Mouse (Mus musculus) layer of hippocampus, adult 8-10 months (tissue): Measurements from ENCODE around the gene Fam178b. TPM values are rescaled to one million over a fixed set of nuclear protein-coding genes. Genes with fewer than 3 reads are reported as not detected.
"Not testable (repeated sequence)": the region's sequence is repeated elsewhere in the genome, so short reads cannot be mapped to it uniquely, and the experiment has no call there.

Source experiments
- DNase-seq, 2 experiments: peaks; one replicate each; pipeline ENCODE4 v3.0.0; 2022; ENCODE audit warnings: low spot score in 2 of 2
- total RNA-seq, 4 experiments: library from RNA; stranded (reverse); gene quantifications; 2 replicates each; pipeline ENCODE4 v1.2.4; 2022

Fam178b gene
- total RNA-seq, 4 experiments from 2014 or later, result 0.55 TPM; not detected in 3

DNA sequence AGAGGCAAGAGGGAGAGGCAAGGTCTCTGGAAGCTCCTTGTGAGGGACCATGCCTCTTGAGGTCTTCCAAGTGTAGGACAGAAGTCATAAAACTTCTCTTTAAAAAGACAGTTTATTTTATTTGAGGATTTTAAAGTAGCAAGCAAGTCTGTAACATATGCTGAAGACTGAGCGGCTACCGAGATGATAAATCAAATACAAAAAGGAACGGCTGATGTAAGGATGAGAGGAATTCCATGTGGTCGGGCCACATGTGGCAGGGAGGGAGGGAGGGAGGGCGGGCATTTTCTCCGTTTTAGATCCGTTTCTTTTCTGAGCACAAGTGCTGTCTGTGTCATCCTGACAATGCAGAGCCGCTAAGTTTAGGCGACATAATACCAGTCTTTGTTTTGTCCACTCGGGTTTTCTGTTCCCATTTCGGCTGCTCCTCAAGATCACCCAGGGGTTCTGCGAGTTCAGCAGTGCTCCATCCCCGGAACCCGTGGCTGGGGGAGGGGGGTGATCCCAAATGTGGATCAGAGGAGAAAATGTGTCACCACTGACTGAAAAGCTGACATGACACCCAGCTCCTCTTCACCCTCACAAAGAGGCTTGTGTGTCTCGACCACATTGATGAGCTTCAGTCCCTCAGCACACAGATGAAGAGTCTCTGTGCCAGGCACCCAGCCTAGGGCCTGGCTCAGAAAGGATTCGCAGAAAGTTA, 10.2 kb downstream of the Fam178b start:
- DNase-seq, result no peak

DNA sequence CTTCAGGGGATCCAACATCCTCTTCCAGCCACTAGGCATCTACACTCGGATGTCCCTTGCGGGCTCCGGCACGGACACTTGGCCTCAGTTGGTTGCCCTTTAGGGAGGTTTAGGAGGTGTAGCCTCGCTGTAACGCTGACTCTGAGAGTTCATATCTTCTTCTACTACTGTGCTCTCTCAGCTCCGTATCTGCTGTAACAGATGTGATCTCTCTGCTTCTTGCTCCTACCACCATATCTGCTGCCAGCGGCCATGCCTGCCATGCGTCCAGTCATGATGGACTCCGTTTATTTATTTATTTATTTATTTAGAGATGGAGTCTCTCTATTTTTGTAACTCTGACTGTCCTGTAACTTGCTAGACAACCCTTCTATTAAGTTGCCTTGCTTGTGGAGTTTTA, 11.7 kb downstream of the Fam178b start:
- DNase-seq, result no peak

DNA sequence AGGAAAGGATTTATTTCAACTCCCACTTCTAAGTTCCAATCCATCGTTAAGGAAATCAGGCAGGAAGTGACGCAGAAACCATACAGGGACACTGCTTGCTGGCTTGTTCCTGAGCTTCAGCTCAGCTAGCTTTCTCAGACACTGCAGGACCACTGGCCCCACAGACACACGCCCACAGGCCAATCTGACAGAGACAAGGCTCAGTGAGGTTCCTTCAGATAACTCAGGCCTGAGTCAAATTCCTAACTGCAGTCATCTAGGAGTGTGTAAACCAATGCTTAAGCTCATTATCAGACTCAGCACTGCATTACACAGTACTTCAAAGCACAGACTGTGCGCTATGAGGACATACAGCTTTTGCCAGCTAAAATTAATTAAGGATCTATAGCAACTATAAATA, 12.7 kb downstream of the Fam178b start:
- DNase-seq, result no peak

DNA sequence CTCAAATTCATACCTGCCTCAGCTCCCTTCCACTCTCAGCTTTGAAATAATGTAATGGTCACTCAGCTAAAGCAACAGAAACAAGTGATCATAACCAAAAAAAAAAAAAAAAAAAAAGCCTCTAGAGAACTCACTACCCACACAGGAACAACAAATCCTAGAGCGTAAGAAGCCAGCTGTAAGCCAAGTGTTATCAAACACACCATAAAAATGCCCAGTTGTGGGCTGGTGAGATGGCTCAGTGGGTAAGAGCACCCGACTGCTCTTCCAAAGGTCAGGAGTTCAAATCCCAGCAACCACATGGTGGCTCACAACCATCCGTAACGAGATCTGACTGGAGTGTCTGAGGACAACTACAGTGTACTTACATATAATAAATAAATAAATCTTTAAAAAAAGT, 15.0 kb downstream of the Fam178b start:
- DNase-seq, result not testable (repeated sequence)

DNA sequence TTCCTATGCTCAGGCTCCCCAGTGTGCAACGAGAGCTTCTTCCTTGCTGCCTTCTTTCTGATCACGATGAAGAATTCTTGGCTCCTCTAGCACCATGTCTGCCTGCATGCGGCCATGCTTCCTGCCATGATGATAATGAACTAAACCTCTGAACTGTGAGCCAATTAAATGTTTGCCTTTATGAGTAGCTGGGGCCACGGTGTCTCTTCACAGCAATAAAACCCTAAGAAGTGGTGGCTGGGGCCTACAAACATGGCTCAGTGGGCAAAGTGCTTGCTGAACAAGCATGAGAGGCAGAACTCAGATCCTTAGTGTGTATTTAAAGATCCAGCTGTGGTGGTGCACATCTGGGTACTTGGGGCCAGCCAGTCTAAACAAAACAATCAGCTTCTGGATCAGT, 17.0 kb downstream of the Fam178b start:
- no peak for DNase-seq

DNA sequence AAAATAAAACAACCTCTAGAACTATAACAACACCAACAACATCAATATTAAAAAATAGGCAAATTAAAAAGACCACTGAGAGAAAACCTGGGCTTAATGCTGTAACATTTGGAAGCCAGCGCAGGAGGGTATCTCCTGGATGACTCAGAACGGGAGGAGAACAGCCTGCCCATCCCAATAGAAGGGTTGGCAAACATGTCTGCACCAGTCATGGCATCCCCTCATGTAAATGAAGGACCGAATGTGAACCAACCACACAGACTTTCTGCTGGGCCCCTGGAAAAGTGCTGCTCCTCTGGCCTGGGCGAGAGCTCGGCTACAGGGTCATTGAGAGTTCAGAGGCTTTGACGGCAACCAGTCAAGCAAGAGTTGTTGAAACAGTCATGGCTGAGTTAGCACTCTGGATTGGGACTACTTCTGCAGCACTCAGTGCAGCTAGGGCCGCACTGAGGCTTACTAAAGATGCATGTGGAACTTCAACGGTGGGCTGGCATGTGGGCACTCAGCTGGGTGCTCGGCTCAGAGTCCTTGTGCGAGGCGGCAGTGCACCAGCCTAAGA, 17.7 kb downstream of the Fam178b start:
- DNase-seq, result no peak

DNA sequence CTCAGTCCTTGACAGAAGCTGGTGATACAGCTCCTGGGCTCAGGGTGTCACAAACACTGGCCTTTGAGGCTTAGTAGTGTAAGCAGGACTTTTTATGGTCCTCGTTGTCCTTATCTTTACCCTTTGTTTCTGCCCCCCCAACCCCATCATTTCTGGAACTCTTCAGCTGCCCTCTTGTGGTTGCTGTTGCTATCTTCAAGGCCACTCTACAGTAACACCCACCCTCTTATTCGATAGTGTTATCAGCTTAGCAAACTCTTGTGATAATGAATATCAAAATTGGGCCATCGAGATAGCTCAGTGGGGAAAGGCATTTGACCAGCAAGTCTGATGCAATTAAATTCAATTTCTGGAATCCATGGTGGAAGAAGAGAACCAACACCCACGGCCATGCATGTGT, 18.5 kb downstream of the Fam178b start:
- no peak for DNase-seq

DNA sequence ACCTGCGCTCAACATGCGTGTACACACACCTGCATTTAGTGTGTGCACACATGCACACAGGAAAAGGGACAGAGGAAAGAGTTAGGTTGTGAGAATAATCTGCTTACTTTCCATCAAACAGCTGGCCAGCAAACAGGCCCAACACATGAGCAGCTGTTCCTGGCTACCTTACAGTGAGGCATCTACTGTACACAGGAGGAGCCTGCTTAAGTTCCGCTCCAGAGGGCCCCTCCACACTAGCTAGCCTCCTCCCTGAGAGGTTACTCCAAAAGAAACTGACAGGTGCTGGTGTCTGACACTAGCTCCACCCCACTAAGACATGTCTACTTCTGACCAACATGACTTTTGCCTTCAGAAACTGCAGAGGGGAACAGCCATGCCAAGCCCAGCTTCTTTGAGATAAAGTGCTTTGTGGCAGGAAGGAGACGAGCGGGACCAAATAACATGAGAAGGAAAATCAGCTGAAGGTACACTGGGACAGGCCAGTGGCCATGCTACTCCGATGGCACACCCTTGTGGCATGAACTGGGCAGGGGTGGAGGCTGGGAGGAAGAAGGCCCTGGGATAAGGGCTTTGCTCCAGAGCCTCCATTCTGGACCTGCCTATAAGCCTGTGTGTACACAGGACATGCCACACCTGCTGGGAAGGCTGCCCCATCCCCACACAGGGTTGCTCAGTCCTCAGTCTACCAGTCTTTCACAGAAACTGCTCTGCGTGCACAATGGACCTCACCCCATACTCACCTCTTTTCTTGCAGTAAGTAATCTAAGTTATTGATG, 24.2 kb downstream of the Fam178b start:
- no peak for DNase-seq

DNA sequence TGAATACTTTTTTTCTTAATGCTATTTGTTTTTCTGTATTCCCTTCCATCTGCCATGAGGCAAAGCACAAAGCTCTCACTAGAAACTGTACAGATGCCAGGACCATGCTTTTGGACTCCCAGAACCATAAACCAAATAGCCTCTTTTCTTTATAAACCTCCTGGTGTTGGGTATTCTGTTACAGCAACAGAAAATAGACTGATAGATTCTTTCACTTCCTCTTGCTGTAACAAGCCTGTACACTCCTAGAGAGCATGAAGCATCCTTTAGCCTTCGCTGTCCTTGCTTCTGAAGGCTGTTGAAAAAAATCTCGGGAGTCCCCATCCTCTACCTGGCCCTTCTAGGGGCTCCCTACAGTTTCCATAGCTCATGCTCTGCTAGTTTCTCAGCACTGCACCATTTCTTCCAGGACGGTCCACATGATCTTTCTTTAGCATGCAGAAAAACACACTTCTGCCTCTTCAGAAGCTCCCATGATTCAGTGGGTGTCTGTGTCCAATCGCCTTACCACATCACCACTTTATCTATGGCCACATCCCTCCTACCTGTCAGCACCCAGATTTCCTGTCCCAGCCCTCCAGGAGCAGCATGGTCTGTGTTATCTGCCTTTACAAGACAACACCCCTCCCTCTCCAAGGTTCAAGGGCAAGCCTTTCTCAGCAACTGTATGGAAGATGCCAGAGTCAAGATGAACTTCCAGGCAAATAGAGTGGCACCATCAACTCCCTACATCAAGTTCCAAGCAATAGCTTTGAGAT, 25.1 kb downstream of the Fam178b start:
- no peak for DNase-seq

DNA sequence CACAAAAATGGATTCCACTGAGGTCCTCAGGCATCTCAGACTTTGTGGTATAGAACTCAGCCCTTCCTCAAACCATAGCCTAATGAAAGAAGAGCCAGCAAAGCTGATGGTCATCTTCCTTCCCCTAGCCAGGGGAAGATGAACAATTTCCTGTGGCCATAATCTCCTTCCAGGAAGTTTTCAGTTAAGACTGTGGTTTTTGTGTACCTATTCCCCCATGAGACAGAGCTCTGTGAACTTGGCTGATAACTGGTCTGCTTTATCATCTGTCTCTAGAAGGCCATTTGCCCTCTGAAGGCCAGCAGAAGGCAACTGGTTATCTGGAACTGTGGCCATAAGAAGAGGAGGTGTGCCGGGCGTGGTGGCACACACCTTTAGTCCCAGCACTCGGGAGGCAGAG, 26.8 kb downstream of the Fam178b start:
- DNase-seq, result no peak

DNA sequence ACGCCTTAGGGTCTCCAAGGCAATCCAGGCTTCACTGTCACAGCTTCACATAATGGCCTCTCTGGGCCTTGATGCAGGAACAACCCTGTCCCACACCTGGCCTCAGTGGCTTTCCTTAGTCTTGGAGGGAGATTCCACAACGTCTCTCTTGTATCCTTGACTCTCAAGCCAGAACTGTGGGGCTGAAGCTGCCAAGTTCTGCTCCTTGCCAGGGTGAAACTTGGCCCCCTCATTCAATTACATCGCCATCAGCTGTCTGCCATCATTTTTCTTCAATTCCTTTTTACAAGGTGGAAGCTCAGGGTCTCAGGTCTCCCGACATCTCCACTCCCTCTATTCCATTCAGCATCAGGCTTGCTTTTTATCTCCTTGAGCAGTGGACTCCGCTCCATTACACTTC, 27.9 kb downstream of the Fam178b start:
- DNase-seq, result no peak

DNA sequence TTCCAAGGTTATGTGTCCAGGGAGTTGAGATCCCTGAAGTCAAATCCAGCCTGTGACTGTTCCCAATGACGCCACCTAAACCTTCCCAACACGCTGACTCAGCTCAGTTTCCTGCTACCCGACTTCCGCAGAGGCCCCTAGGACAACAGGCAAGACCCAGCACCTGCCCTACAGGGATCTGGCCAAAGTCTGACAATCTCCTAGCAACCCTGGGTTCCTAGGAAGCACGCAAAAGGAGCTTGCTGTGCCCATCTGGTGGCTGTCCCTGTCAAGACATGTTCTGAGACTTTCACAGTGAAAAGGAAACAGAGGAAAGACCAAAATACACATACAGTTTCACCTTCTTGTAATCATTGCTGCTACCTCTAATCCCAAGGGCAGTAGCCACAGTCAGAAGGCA, 35.4 kb downstream of the Fam178b start:
- no peak for DNase-seq

DNA sequence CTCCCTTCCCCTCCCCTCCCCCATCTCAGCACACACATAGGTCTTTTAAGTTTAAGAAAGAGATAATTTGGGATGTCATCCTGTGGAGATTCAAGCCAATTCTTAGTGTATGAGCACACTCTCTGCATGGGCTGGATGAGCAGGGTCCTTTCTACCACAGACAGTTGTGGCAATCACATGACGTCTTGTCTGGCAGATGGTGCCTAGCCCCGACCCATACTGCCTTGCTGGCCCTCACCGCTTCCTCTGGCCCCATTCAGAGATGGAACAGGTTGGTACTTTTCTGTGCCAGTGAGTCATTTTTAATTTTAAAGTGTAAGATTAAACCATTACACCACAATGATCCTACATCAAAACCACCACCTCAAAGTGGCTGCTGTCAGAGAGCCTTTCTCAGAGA, 36.7 kb downstream of the Fam178b start:
- DNase-seq, result no peak

DNA sequence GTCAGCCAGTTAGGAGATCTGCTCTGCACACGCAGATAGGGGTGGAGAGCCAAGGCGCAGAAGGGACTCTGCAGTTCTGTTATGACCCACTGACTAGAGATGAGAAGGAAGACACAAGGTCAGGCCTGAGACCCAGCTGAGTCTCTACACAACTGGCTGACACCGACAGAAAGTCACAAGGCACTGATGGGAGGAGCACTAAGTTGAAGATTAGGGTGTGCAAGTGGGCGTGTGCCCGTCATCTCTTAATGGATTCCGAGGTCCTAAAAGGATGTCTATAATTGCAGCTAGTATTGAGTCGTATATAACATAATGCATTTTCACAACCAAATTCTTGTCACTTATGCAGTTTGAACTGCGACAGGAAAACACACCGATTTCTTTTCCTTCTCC, 38.4 kb downstream of the Fam178b start:
- DNase-seq, result no peak

DNA sequence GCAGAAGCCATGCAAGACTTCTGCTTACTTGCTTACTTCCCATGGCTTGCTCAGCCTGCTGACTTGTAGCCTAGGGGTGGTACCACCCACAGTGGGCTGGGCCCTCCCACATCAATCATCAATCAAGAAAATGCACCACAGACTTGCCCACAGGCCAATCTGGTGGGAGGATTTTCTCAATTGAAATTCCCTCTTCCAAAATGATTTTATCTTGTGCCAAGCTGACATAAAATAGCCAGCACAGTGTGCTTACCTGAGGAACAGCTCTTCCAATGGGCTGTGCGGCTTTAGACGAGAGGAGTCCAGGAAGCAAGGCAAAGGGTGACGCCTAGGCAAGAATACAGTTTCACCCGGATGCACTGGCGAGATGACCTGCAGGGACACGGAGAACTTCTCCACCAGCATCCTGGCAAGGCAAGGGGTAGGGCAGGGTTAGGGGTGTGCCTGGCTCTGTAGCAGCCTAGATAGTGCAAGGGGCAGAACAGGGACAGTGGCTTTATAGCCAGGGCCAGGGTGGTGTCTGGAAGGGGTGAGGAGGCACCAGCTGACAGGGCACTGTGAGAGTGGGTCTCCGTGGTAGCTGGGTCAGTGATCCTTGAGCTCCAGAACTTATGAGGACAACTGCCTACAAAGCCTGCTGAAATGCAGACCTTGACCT, 38.9 kb downstream of the Fam178b start:
- no peak for DNase-seq

DNA sequence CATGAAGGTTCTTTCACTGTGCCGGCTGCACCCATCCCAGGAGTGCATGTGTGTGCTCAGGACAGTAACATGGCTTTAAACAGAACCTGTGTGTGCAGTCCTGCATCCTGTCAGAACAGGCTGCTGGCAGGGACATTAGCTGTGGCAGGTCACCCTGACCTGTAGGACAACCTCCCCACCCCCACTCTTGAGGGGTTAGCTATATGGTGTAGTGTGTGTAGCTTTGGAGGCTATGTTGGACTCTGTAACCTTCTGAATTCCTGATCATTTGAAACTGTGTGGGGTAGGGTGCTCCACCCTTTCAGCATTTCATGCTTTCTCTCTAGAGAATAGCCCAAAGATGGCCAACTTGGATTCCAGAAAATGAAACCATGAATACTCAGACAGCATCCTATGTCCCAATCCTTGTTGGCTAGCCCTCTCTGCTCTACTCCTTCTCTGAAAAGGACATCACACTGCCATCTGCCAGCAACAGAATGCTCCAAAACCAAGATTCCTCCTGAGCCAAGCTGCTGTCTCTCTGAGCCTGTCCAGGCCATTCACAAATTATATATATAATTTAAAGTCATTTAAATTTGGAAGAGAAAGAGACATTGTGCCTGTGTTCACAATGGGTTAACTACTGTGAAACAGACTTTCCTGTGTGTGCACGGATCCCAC, 47.0 kb downstream of the Fam178b start:
- no peak for DNase-seq

DNA sequence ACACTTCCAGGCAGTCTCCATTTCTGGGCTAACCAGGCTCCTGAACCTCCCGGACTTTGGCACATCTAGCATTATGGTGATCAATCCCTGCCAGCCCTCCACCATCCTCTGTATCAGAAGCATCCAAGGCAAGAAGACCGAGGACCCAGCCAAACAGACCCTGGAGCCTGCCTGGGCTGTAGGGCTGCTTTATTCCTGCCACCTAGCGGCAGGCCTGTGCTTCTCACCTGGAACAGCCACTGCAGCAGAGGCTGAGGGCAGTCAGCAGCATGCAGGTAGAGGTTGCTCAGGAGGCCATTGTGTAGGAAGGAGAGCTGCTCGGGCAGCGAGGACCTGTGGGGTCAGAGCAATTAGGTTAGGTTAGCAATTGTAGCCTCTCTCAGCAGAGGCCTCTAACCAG, 48.0 kb downstream of the Fam178b start:
- peak; percentile 38 to 58 for DNase-seq

DNA sequence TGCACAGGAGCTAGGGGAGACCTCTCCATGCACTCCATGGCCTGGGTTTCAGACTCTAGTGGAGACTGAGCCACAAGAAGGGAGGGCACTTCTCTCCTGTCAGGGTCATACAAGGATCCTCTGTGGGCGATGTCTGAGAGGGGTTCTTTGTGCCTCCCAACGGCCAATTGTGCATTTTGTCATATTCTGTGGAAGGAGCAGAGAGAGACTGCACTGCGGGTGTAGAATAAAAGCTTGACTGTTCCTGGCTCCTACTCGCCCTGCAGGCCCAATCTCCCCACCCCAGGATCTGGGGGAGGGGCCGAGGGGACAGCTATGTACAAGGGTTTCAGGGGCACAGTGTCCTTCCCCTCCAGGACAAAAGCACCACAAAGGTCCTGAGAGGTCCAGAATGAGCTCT, 49.1 kb downstream of the Fam178b start:
- peak; percentile 14 to 54 for DNase-seq

DNA sequence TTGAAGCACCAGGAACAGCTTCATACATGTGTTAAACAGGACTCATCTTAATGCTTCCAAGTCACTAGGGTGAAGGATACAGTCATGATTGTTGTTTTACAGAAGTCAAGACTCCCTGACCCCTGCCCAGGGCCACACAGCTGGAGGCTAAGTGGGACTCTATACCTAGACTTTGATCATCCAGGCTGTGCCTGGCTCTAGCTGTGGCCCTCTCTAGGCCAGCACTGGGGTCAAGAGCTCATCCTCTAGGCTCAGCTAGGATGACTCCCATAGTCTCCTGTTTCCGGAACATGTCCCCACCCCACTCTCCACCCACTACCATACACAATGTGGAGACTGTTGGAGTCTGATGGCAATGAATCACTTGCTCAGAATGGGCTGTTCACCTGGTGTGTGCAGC, 50.1 kb downstream of the Fam178b start:
- DNase-seq, result no peak

DNA sequence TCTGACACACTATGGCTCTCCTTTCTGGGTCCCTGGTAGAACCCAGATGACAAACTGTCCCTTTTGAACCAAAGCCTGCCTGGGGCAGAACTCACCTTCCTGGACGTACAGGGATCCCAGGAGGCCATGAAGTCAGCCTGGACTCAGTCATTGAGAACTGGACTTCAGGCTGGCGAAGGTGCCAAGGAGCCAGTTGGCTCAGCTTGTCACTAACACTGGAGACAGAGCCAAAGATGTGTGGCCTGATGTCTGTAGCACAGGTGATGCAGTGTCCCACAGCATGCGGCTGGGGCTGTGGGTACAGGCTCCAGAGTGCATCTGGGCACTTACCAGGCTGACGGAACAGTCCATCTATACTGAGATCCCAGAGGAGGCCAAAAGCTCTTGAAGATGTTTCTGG, 50.9 kb downstream of the Fam178b start:
- DNase-seq, result no peak

DNA sequence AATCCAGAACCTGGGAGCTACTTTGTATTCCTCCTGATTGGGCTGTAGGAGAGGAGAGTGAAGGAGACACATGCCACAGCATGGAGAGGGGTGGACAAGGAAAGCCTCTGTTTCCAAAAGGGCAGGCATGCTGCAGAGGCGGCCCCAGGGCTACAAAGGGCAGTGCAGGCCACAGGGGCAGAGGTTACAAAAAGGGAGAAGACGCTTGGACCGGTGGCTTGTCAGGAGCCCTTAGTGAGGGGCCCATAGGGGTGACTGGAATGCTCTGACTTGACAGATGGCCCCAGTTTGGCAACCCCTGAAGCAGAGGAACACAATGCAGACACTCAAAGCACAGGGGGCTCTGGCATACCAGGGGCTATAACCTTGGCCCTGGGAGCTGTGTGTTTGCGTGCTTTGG, 51.6 kb downstream of the Fam178b start:
- DNase-seq, result no peak
